Mouse (Mus musculus): ENCODE data around the gene Frem1. TPM values are rescaled to one million over a fixed set of nuclear protein-coding genes. Genes with fewer than 3 reads are reported as not detected.

Gene Frem1
- polyA plus RNA-seq, 1 experiment from 2014 or later = 1.3 TPM

GRCm38 (mm10) chr4:82860566-82860965, 191.6 kb downstream of the Frem1 start:
- H3K27me3 ChIP-seq (replicated peaks; ENCODE audit: control insufficient read depth, insufficient read depth, low read length) = no peaks in the 10 kb centered on the region
- ATAC-seq = no peak
- H3K4me1 ChIP-seq (replicated peaks; ENCODE audit: control insufficient read depth, insufficient read depth, low read length) = peaks cover 22% of the 10 kb centered on the region
- H3K9ac ChIP-seq (replicated peaks; ENCODE audit: low read depth, low read length) = no peak overlapping the region
- 20% methylated on average over 3 of the region's 3 CpGs for WGBS
- H3K4me2 ChIP-seq (ENCODE audit: low read length) = no peak overlapping the region
- no peak overlapping the region for H3K4me3 ChIP-seq (replicated peaks; ENCODE audit: low read length)
- peak overlapping the region; percentile 49 for H3K27ac ChIP-seq (ENCODE audit: low read length)
- H3K9me3 ChIP-seq (ENCODE audit: control insufficient read depth, low read length) = no peaks in the 10 kb centered on the region
- H3K36me3 ChIP-seq (ENCODE audit: control insufficient read depth, insufficient read depth) = no peaks in the 10 kb centered on the region

GRCm38 (mm10) chr4:82859131-82860125, 192.7 kb downstream of the Frem1 start, which contains the start of gene Zdhhc21:
Zdhhc21 (minus strand) TSS chr4:82859958.
- Histone ChIP-seq H3K4me3 (replicated peaks; ENCODE audit: low read length) (peak within 1 kb of the TSS; percentile 78), H3K4me1 (replicated peaks; ENCODE audit: control insufficient read depth, insufficient read depth, low read length) (peaks cover 22% of the 10 kb centered on the region), H3K9me3 (ENCODE audit: control insufficient read depth, low read length) (no peaks in the 10 kb centered on the region), H3K9ac (replicated peaks; ENCODE audit: low read depth, low read length) (peak within 1 kb of the TSS; percentile 99), H3K36me3 (ENCODE audit: control insufficient read depth, insufficient read depth) (no peaks in the 10 kb centered on the region), H3K27ac (ENCODE audit: low read length) (peak within 1 kb of the TSS; percentile 95), H3K4me2 (ENCODE audit: low read length) (peak within 1 kb of the TSS; percentile 82), H3K27me3 (replicated peaks; ENCODE audit: control insufficient read depth, insufficient read depth, low read length) (no peaks in the 10 kb centered on the region)
- peak; percentile 91 for ATAC-seq
- under 1% methylated on average over 82 of the region's 82 CpGs for WGBS

- H3K9ac ChIP-seq (replicated peaks; ENCODE audit: low read depth, low read length) = peak overlapping the region; percentile 99
- H3K27ac ChIP-seq (ENCODE audit: low read length) = peak overlapping the region; percentile 95
- WGBS = 16% methylated on average over 4 of the region's 4 CpGs
- ATAC-seq = no peak
- peak overlapping the region; percentile 82 for H3K4me2 ChIP-seq (ENCODE audit: low read length)
- H3K4me1 ChIP-seq (replicated peaks; ENCODE audit: control insufficient read depth, insufficient read depth, low read length) = peaks cover 22% of the 10 kb centered on the region
- peak overlapping the region; percentile 78 for H3K4me3 ChIP-seq (replicated peaks; ENCODE audit: low read length)
- H3K9me3 ChIP-seq (ENCODE audit: control insufficient read depth, low read length) = no peaks in the 10 kb centered on the region
- no peaks in the 10 kb centered on the region for H3K27me3 ChIP-seq (replicated peaks; ENCODE audit: control insufficient read depth, insufficient read depth, low read length)
- H3K36me3 ChIP-seq (ENCODE audit: control insufficient read depth, insufficient read depth) = no peaks in the 10 kb centered on the region
These were observed 193.6 kb downstream of the Frem1 start for GRCm38 (mm10) chr4:82858431-82859010.

DNA sequence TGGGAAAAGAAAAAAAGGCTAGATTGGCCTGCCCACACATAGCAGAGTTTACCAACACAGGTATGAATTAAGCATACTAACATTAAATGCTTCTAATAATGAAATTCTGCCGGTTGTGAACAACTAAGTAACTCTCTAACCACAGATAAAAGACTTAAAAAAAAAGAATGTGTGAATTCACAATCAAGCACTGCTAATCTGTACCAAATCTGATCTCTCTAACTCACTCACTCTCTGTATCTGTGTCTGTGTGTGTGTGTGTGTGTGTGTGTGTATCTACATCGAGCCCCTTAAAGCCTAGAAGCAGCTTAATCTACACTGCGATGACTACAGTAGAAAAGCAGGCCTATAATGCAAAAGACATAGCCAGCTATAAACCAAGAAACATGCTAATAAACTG, 195.2 kb downstream of the Frem1 start:
- H3K4me3 ChIP-seq (replicated peaks; ENCODE audit: low read length) = no peak overlapping the region
- H3K27me3 ChIP-seq (replicated peaks; ENCODE audit: control insufficient read depth, insufficient read depth, low read length) = no peaks in the 10 kb centered on the region
- peaks cover 2% of the 10 kb centered on the region; the same call in 1 of the 2 replicates for H3K36me3 ChIP-seq (ENCODE audit: control insufficient read depth, insufficient read depth)
- no peak overlapping the region for H3K9ac ChIP-seq (replicated peaks; ENCODE audit: low read depth, low read length)
- H3K4me2 ChIP-seq (ENCODE audit: low read length) = no peak overlapping the region
- H3K9me3 ChIP-seq (ENCODE audit: control insufficient read depth, low read length) = no peaks in the 10 kb centered on the region
- ATAC-seq = no peak
- no peak overlapping the region for H3K27ac ChIP-seq (ENCODE audit: low read length)
- whole genome bisulfite sequencing = 83% methylated on average over 3 of the region's 3 CpGs
- H3K4me1 ChIP-seq (replicated peaks; ENCODE audit: control insufficient read depth, insufficient read depth, low read length) = peaks cover 19% of the 10 kb centered on the region

GRCm38 (mm10) chr4:82853809-82854208, 198.3 kb downstream of the Frem1 start:
- Histone ChIP-seq H3K4me1 (replicated peaks; ENCODE audit: control insufficient read depth, insufficient read depth, low read length) (peaks cover 13% of the 10 kb centered on the region), H3K4me2 (ENCODE audit: low read length) (no peak overlapping the region), H3K27ac (ENCODE audit: low read length) (no peak overlapping the region), H3K27me3 (replicated peaks; ENCODE audit: control insufficient read depth, insufficient read depth, low read length) (no peaks in the 10 kb centered on the region), H3K4me3 (replicated peaks; ENCODE audit: low read length) (no peak overlapping the region), H3K36me3 (ENCODE audit: control insufficient read depth, insufficient read depth) (peaks cover 2% of the 10 kb centered on the region; the same call in 1 of the 2 replicates), H3K9ac (replicated peaks; ENCODE audit: low read depth, low read length) (no peak overlapping the region), H3K9me3 (ENCODE audit: control insufficient read depth, low read length) (no peaks in the 10 kb centered on the region)
- no peak for ATAC-seq
- WGBS = 75% methylated on average over 2 of the region's 2 CpGs

DNA sequence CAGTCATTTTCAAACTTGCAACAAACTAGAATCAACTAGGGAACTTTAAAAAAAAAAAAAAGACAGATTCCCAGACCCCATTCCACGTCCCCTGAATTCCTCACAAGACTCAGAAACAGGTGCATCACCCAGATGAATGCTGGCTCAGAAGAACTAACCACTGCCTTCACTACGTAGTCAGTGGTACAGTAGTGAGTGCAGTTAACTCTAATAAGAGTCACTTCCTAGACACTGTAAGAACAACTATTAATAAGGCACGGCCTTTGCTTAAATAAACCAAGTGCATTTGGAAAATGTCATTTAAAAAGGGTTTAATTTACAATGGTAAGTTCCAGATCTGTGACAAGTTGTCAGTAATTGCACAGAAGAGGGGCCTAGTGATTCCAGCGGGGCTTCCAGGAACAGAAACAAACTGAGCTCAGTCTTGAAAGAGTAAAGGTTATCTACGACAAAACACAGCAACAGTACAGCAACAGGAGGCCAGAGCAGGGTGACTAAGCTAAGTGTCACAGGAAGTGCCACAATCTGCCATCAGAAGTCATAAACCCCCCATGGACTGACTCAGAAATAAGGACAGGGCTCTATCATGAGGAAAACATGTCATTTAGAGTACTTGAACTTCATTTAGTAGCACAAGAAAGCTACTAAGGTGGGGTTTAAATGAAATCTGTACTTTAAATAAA, 203.4 kb downstream of the Frem1 start:
- H3K27me3 ChIP-seq (replicated peaks; ENCODE audit: control insufficient read depth, insufficient read depth, low read length) = no peaks in the 10 kb centered on the region
- H3K9ac ChIP-seq (replicated peaks; ENCODE audit: low read depth, low read length) = no peak overlapping the region
- H3K4me2 ChIP-seq (ENCODE audit: low read length) = no peak overlapping the region
- H3K4me3 ChIP-seq (replicated peaks; ENCODE audit: low read length) = no peak overlapping the region
- ATAC-seq = no peak
- peaks cover 4% of the 10 kb centered on the region; the same call in 1 of the 2 replicates for H3K36me3 ChIP-seq (ENCODE audit: control insufficient read depth, insufficient read depth)
- no peak overlapping the region for H3K27ac ChIP-seq (ENCODE audit: low read length)
- 52% methylated on average over 5 of the region's 5 CpGs for WGBS
- no peaks in the 10 kb centered on the region for H3K4me1 ChIP-seq (replicated peaks; ENCODE audit: control insufficient read depth, insufficient read depth, low read length)
- no peaks in the 10 kb centered on the region for H3K9me3 ChIP-seq (ENCODE audit: control insufficient read depth, low read length)

Other genes with a start within 250 kb of the Frem1 start
- gene Zdhhc21, start 192.4 kb downstream of the Frem1 start, polyA plus RNA-seq (2015; fragmentation: Nextera tagmentation; extraction: Ambion mirVana) = 19.7 and 20.1 TPM in 2 replicates
- gene Cer1, start 167.2 kb downstream of the Frem1 start, polyA plus RNA-seq (2015; fragmentation: Nextera tagmentation; extraction: Ambion mirVana) = not detected in 2 replicates

Data from forebrain, embryonic 16.5 days (tissue).